Mouse (Mus musculus) cerebellum, adult 11 months (tissue): Measurements from ENCODE around the gene Lonrf2.

ENCODE experiments used
- DNase-seq: peaks from one replicate; pipeline ENCODE4 v3.0.0; 2022

The Lonrf2 gene

DNA sequence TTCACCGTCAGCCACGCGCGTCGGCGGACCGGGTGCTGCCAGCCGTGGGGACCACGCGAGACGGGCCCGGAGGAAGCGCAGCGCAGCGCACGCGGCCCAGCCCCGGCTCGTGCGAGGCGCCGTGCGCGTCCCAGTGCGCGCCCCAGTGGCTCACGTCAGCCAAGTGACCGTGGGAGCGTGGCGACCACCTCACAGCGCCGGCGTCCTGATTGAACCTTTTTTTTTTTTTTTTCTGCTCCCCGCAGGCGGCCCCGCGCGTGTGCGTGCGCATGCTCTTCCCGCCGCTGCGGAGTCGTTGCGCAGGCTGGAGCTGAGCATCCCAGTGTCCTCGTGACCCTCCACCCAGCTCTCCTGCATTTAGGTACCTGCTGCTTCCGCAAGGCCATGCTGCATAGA lies at the start of gene Lonrf2:
TSS of gene Lonrf2 (minus strand) at position 235 of the 396 bp plus-strand sequence.
- DNase-seq, result peak; percentile 74

DNA sequence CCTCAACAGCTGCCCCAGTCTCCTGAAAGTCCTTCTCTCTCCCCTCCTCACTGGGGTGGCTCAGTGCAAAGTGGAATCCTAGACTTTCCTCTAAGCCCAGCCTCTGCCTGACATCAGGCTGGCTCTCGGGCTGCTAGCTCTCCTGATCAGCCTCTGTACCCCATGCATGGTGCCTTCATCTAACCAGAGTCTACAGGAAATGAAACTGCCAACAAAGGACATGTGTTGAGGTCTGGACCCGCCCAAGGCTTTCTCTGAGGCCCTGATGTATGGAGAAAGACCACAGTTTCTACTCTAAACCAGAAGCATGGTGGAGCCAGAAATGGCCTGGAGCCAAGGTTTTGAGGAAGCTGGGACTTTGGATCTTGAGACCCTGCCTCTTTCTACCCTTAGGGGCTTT lies 49.4 kb upstream of the Lonrf2 start:
- DNase-seq, result no peak

DNA sequence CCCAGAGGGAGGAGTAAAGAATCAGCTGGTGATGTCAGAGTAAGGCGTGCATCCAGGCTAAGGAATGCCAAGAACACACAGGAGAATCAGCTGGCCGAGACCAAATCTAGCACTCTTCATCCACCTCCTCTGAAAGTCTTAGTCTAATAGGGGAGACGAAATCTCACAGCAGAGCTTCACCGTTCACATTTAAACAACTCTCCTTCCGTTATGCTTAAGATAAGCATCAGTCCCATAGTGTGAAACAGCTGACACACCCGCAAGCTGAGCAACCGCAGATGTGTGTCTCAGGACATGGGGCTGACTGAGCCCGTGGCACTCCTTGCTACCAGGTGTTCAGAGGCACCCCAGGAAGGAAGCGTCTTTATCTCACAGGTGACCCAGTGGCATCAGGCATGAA lies 47.3 kb upstream of the Lonrf2 start:
- no peak for DNase-seq

DNA sequence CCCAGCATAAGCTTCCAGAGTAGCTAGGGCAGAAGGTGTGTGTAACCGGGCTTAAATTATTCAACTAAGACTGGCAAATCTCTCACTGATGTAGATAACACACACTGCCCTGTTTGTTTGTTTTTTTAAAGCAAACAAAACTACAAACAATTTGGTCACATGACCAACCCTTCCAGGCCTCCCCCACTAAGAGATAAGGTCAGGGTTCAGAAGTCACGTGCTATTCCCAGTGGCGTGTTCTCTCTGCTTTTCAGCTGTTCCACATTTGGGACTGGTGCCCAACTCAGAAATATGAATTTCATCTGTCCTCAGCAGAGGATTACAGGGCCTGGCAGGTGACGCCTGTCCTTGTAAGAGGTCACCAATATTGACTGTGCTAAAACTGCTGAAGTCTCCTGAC lies 46.2 kb upstream of the Lonrf2 start:
- DNase-seq, result no peak

DNA sequence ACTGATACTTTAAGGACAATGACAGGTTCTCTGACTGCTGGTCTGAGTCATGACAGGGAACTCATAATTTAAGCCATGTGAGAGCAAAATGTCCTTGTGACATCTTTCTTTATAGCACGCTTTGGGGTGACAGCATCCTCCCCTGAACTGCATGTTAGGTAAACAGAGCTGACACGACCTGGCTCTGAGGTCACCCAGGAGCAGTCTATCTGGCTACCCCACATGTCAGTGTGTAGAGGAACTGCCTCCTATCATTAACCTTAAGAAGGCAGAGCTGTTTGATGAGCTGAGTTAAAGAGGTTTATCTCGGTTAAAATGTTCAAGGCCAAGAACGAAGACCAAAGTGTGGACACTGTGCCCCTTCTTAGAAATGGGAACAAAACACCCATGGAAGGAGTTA lies 44.9 kb upstream of the Lonrf2 start:
- DNase-seq, result no peak

DNA sequence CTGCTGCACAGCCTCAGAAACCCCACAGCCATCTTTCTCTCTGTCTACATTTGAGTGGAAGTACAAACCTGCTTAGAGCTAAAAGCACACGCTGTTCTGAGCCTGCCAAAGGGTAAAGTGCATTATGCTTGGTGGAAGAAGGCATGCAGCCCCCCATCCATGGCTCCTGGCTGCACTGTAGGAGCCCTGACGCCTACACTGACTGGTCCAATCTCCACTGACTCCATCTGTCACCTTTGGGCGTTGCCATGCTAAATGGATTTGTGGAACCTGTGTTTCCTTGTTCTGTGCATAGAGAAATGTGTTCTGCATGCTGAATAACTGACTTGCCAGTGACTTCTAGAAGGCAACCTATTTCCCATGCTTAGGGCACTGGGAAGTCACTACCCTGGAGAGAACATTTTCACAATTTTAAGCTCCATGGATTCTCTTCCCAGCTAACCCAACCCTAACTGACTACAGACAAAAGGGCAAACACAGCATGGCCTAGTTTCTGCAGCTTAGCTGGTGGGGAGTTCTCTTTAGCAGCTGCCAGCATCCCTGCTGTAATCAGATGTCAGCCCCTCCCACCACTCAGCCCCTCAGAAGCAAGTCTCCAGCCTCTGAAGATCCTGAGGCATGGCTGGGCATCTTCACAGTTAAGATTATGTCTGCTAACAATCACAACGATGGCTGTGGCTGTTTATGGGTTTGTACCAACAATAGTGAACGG lies 40.3 kb upstream of the Lonrf2 start:
- no peak for DNase-seq

DNA sequence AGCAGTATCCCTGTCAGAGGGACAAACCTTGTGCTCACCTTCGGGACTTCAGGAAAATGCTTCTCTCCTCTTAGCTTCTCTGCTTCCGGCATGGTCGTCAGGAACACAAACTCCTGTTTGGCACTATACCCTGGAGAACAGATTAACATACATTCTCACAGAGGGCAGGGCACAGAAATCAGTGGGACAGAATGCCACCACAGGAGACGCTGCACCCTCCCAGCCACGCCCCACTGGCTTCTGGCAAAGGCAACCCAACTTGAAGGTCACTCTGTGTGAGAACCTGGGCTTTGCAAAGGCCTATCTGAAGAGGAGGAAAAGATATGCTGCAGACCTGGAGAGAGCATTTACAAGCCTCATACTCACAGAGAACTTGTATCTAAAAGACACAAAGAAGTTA lies 37.4 kb upstream of the Lonrf2 start:
- DNase-seq, result no peak

DNA sequence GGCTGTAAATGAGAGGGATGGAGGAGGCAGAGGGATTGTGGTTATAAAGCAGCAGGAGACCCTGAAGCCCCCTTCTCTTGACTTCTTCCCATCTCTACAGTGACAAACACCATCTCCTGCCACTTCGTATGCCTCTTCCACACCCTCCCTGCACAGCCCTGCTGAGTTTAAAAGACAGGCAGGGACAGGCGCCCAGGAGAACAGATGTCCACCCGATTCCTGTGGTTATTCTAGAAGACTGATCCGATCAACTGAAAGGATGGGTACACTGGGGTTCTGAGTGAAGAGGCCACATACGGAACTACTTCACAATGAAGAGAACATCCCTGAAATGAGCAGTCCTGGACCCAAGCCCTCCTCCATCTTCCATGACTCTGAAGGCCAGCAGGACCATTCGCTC lies 35.3 kb upstream of the Lonrf2 start:
- DNase-seq, result no peak

DNA sequence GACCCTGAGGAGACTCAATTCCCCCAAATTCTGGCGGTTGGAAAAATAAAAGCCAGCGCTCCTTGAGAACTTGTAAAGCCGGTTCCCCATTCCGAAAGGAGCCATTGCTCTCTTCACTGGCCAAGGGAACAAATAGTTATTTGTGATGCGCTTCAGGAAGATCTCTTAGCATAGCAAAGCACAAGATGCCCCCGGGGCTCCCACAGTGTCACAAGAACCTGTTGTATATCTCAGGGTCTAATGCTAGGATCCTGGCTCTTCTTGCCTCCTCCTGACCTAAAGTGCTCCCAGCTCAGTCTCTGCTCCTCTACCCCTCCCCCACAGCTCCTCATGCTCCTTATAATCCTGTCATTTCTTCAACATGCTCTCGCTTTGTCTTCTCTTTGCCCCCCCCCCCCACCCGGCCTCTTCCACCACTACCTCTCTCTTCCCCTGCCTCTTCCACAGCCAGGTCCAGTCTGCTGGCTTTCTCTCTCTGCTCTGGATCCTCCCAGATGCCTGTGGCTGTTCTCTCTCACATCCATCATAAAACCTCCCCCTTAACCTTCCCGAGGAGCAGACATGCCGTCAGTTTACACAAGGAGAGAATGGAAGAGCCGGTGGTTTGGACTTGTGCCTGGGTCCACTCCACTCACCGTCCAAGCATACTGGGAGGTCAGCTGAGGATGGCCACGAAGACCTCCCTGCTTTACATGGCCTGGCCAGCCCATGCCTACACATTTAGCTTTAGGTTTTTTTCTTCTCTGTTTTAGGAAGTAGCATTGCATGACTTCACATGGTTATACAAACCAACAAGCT lies 33.1 kb upstream of the Lonrf2 start:
- DNase-seq, result no peak

DNA sequence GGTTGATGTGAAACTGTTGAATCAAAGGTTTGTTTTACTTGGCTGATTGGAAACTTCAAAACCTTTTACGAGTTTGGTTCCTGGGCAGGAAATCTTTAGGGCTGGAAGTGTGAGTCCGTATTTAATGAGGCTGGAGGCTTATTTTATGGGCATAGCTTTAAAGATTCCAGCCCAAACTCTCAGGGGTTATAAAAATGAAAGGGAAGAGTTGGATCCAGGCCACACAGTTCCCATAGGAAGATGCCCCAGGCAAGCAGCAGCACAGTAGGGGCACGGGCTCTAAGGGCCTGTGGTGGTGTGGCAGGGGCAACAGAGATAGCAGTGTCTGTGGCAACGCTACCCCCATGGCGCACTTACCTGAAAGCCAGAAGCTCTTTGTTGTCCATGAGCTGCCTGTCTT lies 29.7 kb upstream of the Lonrf2 start:
- no peak for DNase-seq

DNA sequence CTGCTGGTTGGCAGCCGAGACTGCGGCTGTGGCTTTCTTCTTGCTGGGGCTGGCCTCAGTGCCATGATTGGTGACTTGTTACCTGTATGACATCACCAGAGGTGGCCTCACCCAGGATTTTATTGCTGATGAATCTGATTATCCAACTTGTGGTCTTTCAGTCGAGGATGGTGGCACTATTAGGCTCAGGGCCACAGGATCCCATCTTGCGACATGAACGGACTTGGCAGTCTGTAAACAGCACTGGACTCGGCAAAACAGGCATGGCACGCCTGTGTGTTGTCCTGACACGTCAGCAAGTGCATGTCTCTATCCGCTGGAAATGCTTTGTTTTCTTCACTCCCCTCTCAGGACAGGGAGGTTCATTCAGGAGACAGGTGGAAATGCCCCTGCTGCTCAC lies 27.8 kb upstream of the Lonrf2 start:
- no peak for DNase-seq

DNA sequence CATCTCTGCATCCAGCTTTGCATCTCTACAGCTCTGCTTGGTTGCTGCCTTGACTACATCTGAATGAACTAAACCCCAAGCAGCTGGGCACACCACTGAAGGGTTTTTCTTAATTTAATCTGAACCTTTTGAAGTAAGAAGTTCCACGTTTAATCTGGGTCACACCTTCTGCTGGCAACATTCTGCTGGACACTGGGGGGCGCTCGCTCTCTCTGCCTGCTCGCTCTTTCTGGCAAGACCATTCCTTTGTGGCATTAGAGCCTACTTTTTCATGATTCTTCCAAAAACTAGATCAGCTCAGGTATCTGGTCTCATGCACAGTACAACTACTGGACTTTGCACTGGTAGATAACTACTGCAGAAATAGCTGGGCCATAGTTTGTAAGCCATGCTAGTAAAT lies 25.7 kb upstream of the Lonrf2 start:
- peak; percentile 53 for DNase-seq

DNA sequence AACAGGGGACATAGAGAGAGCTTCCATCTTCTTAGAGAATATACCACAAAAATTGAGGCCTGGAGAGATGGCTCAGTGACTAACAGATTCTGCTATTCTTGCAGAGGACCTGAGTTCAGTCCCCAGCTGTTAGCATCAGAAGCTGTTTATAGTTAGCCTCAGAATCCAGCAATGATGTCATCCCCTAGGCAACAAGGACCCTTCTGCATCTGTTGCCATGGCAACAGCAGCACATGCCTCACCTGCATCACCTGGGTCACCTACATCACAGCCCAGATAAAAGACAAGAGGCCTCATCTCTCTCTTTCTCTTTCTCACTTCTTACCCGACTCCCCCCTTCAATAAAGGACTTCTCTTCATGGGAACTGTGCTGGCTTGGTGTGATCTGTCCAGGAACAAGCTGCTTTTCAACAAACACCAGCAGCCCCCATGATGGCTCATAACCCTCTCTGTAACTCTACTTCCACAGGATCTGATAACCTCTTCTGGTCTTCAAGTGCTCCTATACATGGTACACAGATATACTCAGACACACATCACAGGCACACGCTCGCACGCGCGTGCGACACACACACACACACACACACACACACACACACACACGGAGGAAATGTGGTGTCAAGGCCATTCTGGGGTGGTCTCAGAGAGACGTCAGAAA lies 24.5 kb upstream of the Lonrf2 start:
- DNase-seq, result no peak

DNA sequence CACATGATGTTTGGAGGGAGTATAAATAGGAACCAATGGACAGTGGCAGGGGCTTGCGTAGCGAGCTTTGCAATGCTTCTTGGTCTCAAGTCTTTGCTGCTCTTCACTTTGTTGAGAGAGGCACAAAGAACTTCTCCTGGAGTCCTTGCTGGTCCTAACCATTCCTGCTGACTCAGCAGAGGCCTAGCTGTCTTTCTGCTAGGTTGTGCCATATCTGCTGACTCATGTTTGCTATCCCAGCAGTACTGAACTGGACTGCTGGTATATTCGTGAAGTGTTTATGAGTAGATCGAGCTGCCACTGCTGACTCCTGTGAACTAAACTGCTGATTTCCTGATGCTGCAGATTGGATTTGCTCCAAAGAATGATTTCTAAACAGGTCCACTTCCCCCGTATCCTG lies 23.7 kb upstream of the Lonrf2 start:
- no peak for DNase-seq

DNA sequence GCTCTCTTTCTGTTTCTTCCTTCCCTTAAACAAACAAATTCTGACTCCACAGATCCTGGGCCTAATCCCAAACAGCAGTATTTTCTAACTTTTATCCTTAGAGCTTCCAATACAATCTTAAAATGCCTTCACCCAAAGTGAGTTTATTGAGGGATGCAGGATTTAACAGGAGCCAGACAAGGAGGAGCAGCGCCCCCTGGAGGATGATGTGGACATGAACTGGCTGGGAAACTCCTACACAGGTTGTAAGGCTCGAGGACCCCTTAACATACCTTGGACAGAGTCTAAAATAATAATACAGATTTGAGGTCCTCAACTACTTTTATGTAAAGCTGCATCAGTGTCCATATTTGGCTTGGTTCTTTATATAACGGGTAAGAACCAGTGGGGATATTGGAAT lies 19.7 kb upstream of the Lonrf2 start:
- DNase-seq, result peak; percentile 58

DNA sequence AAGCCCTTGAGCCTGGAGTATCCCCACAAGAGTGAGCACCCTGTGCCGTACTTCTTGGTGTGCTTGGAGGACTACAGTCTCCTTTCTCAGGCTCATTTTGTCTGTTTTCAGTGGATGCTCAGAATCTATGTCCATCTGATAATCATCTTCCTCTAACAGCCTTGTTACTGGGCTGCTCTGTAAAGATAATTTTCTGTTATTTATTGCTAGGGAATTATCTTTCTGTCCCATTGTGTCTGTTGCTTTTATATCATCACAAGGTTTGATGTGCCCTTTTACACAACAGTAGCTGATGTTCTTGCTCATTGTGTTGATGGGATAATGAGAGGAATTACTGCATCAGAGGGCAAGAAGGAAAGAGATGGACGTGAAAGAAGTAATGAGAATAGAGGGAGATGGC lies 15.7 kb upstream of the Lonrf2 start:
- DNase-seq, result no peak

DNA sequence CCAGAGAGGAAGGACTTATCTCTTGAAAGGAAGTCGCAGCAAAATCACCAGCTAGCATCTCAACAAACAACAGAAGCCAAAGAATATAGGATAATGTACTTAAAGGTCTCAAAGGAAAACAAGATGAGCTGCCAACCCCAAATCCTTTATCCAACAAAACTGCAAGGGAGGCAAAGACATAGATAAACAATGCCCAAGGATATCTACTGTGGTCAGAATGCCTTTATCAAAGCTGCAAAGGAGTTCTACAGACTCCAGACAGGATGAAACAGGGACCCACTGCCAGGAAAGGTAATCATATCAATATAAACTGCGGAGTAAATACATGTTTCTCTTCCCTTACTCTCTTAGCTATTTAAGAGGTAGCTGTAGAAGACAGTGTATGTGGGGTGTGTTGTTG lies 14.1 kb upstream of the Lonrf2 start:
- DNase-seq, result no peak

DNA sequence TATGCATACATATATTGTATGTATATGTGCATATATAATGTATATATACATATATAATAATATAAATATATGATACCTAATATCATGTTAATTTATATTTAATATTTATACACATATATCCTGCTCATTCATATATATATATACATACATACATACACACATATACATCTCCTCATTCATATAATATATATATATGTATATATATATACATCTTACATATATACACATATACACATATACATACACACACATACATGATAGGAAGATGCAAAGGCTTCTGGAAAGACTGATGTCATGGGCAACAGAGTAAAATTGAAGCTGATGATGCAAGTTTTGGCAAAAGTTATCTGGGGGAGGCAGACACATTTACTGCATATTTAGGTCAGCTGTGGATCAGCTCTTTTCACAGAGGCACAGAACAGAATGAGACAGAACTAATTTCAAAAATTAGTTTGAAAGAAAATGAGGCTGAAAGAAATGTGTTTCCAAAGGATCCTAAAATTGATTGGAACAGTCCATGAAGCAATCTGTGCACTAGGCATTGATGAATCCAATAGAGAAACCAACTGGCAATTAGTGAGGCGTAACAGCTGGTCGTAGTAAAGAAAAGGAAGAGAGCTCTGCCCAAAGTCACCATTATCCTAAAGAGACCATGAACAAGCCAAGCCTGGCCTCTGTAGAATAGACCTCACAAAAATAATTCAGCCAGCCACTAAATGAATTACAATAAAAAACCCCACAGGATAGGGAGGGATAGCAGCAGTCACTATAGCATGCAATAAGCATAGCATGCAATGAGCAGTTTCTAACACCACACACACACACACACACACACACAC lies 12.2 kb upstream of the Lonrf2 start:
- DNase-seq, result no peak

DNA sequence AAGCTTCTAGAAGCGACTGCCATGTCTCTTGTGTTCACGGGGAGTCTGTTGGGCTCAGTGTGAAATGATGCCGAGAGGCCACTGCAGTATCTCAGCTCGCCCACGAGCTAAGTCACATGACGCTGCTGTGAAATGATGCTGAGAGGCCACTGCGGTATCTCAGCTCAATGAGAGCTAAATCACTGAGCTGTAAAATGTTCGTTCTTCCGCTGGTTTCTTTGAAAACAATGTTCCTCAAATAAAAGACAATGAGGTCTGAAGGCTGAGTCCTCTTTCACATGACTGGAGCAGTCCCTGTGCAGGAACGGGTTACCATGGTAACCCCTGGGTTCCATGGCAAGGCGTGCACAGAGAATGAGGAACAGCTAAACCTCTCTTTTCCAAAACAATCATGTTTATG lies 11.5 kb upstream of the Lonrf2 start:
- DNase-seq, result peak; percentile 32

DNA sequence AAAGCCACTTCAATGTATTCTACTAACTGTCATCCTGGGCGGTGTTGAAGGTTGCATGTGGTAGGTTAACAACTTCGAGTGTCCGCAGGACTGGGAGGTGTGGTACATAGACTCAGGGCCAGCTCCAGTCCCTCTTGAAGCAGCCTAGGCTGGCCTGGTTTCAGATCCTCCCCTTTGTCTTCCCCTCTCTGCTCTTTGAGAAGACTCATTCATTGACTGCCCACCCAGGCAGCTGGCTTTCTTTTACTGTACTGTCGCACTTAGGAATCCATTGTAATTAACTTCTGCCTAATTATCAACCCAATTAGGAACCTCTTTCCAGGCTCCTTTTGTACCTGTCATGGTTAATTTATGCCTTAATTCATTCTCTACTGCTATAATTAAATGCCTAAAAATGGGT lies 6.8 kb upstream of the Lonrf2 start:
- no peak for DNase-seq

DNA sequence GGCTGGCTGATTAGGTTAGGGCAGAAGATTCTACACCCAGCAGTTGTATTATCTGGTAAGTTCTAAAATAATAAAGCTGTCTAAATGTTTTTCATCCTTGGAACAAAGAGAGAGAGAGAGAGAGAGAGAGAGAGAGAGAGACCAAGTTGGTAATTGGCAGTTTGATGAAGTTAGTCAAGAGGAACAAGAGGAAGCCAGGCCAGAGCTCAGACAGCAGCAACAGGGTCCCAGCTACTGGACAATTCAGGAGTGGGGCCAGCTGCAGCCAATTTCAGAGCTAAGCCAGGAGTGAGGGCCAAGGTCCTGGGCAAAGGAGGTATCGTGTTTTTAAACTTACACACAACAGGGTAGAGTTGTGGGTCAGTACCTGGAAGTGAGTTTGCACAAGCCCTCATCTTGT lies 6.3 kb upstream of the Lonrf2 start:
- DNase-seq, result no peak

DNA sequence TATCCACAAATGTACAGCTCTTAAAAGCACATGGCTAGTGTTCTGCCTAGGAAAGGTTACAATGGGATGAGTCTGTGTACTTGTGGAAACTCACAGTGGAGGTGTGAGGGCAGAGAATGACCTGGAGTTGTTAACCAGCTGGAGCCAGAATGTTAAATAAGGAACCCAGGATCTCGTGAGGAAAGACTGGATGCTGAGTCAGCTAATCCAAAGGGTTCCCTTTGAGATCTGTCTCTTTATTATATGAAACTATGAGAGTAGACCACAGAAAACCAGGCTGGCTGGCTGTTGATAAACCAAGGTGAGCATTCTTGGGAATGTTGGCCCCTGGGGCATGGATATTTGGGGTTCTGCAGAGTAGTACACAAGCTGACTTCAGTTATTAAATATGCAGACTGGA lies 3.4 kb upstream of the Lonrf2 start:
- no peak for DNase-seq
